Mouse (Mus musculus) frontal cortex, postnatal 14 days (tissue): ENCODE measurements around the gene Kif16b.
A peak's percentile ranks its signal among the peaks of the same experiment; 100 is the strongest.

Source experiments
- DNase-seq, 2 experiments: peaks; one replicate each; pipeline ENCODE4 v3.0.0; 2022; ENCODE audit warnings: low spot score in 2 of 2

Kif16b gene

DNA sequence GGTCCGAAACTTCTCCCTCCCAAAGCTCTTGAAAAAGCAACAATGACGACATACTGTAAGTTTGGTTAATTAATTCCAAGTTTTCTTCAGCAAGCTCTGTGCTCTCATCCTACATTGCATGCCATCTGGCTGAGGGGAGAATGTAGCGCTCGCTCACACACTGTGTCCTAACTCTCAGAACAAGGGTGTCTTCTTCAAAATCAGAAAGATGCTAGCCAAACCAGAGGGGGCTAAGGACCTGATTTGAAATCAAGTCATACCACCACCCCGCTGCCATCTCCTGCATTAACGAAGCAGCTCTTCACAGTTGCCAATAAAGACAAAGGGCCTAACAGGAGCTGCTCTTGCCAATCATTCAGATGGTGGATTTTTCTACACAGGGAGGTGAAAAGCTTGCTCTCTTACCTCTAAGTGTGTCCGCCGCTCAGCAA lies 253.3 kb downstream of the Kif16b start:
- peak; percentile 39 to 47 for DNase-seq

DNA sequence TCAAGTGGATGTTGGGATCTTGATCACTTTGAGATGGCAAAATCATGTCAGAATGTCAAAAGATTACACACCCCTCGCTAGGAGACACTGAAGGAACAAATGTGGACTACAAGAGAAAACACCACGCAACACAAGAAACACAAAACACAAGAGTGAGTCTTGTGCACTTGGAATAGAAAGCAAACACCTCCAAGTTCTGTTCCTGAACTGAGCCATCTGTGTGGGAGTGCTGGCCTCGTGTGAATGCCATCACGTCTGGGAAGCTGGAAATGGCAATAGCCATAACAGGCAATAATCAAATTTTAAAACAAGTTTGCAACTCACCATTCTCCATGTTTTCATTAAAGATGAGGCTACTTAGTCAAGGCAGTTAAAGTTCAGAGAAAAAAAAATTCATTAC lies 254.5 kb downstream of the Kif16b start:
- no peak for DNase-seq

DNA sequence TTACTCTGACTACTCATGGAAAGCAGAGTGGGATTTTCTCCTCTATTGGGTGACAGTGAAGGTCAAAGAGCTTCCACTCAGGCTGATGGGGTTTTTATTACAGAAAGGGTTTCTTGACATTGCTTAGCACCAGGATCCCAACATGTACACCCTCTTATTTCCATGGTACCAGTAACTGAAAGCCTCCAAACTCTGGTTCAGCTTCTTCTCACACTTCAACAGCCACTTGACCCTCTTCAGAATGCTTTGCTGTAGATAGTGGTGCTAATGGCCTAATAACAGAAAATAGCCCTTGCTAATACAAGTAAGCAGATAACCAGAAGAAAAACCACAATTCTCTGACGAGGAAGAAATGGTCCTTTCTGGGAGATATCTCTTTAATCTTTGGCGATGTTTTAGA lies 259.6 kb downstream of the Kif16b start:
- DNase-seq: no peak

DNA sequence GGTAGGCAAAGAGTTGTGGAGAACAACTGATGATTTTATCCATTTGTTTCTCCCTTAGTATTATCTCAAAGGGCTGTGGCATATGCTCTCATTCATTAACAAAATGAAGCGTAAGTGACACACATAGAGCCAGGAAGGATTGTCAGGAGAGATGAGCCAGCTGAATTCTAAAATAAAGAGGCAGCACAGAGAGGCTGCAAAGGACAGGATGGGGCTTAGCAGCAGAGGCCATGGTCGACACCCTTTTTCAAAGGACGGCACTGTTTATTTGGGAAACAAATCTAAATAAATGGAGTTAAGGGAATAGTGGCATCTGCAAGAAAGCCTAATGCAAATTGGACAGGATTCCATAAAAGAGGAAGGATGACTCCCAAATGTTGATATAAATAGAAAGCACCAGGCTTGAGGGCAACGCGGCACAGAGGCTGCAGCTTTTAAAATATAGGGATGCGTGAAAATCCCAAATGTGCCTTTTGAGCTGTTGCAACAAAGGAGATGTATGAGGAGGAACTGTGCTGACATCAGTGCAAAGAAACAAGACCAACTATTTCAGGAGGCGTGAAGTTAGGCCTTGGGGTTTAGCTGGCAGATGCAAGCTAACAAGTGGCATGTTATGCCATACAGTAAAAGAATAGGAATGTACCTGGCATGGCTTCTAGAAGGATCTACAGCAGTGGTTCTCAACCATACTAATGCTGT lies 265.6 kb downstream of the Kif16b start:
- DNase-seq: no peak

DNA sequence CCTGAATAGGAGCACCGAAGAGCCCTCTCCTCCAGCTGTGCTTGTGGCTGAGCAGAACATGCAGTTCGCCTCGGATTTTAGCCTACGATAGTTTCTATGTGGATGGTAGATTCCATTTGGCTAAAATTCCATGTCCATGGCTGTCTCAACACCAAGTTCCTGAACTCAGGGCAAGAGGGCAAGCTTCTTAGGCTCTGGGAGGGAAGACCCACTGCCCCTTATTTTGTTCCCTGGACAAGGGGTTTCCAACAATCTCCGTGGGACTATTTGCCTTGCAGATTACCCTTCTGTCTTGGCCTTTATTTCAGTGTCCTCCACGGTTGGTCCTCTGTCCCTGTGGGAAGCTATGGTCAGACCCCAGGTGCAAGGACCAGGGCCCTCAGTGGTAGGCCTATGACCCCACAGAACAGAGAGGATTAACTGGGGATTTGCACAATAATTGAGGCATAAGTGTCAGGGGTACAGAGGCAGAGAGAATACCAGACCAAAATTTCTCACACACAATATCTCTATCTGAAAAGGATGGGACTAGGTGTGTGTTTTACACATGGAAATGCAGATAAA lies 267.3 kb downstream of the Kif16b start:
- no peak for DNase-seq

DNA sequence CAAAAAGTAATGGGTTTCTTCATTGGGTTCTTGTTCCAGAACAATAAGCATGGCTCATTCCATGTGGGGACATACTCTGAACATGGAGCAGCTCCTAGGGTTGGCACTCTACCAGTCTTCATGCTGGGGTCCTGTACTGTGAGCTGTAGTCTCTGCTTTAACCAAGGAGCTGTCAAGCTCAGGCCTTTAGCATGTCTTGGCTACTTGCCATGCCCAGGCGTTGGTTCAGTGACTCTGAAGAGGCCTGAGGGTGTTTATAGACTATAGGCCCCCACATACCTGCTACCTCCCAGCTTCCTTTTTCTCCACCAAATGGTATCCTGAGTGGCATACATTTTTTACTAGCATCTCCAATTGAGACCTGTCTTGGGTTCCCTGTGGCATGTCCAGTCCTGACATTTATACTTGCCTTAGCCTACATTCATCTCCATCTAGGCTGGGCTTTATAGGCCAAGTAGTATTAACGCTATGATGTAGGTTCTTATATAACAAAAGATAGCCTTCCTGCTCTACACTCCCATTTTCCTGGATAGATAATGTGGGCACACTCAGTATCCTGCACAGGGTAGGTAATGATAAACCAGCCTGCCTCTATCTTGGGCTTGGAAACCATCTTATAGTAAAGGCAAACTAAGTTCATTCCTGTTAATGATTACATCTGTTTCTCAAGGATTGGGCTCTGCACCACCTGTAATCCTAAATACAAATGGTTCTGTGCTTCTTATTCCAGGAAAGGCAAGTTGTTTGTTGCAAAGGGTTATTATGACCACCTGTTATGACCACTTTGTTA lies 271.6 kb downstream of the Kif16b start:
- no peak for DNase-seq

DNA sequence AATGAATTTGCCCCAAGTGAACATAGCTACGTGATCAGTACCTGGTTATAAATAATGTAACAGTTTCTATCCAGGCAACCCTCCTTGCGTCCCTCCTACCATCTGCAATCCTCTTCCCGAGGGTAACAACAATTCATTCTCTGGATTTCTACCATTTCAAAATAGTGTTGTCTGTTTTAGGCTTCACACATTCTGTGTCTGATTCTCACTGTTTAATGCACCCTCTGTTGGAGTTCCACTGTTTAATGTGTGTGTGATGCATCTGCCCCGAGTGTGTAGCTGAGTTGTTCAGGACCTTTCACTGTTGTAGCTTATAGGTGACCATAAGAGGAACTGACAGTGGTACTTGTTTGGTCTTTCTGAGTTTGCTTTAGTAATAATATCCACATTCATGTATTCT lies 275.6 kb downstream of the Kif16b start:
- DNase-seq: no peak

DNA sequence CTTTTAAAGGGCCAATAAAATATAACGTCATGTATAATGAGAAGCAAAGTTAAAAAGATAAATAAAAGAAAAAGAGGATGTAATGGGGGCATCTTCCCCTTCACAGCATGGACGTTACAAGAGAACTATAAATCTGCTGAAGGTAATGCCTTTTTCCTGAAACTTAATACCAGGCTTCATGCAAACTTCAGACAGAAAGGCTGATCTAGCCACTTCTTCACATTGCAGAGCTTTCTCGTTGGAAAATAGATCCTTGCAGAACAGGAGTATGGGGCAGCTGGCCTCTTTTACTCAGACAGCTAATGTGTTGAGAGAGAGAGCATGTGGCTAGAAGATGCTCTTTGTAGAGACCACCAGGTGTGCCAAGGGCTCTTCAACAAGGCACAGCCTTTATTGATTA lies 276.2 kb downstream of the Kif16b start:
- DNase-seq: no peak

DNA sequence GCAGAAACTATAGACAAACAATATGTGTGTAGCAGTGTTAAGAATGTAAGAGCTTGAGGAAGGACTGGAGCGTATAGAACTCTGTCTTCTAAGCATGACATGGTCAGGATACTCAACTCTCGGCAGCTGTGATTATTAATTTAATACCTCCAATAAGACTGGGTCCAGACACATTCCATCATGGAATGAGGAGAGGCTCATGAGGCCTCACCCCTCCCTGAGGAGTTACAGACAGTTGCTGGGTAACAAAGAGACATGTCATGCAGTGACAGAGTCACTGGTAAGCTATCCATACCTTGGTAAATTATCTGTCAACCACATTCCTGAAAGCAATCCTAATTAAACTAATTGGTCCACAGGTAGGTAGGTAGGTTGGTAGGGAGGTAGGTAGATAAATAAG lies 277.1 kb downstream of the Kif16b start:
- DNase-seq: no peak

DNA sequence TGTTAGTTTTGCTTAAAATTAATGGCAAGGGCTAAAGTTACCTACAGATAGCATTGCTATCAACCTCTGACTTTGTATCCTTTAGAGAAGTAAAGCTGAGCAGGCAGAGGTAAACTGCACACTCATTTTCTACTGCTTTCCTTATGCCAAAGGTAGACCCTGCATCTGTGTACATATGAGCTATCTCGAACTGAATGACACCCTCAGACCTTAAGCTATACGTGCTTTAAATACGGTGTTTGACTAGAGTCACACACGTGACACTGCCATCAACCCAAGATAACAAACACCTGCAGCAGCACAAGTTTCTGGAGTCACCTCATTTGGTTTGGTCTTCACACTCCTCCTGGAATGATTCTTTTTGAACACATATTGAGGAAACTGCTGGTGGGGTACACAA lies 280.2 kb downstream of the Kif16b start:
- DNase-seq: no peak

DNA sequence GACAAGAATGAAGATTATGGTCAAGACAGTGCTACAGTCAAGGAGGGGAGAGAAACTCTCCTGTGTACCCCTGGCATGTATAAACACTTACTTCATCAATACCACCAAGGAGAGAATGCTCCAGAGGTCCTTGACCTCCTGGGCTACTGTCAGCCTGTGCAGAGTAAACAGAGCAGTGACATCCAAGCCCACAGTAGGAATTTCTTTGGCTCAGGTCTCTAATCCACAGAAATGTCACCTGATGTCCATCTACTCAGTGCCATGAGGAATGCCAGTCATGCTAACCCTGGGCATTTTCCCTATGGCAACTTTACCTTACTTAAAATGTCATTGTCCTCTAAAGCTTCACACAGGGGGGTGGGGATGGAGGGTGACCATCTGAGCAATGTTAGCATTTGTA lies 281.4 kb downstream of the Kif16b start:
- DNase-seq: no peak

DNA sequence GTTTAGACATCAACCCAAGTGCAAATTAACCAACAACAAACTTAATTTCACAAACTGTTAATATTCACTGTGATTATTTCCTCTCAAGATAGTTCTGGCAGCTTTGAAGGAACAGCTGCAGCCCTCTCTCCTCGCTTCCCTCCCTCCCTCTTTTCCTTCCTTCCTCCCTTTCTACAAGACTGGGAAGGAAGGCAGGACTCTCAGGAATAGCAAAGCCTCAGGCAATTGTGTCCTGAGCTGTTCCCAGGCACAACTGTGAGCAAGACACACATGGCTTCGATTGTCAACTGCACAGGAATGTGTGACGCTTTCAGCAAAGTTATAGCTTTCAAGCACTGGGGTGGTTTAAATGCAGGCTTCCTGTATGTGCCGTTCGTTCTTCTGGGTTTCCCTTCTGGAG lies 286.8 kb downstream of the Kif16b start:
- DNase-seq: no peak

DNA sequence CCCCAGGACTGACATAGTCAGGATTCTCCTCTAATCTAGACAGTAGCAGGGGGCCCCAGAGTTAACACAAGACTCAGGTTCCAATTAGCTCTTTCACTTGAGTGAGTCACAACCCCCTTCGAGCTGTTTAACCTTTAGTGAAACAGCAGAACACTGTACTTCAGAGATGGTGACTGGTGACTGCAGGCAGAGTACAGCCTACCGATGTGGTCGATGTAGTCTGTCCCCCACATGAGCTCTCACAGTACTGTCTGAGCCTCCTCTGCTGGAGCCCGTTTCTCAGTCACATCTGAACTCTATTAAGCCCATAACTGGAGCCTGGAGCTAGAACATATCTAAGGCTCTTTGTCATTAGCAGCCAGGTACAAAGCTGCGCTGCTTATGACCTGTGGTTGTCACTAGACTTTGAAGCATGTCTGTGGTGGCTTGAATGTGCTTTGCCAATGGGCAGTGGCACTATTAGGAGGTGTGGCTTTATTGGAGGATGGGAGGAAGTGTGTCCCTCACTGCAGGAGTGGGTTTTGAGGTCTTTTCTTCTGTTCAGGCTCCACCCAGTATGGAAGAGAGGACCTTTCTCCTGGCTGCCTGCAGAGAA lies 288.9 kb downstream of the Kif16b start:
- no peak for DNase-seq

DNA sequence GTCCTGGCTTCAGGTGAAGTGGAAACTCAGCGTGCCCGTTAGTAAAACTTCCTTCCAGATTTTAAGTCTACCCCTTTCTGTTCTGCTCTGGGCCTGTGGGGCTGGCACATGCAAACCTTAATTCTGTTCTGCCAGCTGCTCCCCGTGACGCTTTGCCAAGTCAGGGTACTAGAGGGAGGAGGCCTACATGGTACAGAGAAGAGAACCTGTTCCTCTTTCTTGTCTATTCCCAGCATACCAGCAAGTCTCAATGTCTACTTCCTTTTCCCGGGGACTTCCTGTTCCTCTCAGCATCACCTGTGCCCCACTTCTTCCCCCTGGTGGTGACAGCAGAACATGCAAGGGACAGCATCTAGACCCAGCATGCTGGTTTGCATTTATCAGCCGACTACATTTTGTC lies 290.2 kb downstream of the Kif16b start:
- peak; percentile 37 to 42 for DNase-seq

DNA sequence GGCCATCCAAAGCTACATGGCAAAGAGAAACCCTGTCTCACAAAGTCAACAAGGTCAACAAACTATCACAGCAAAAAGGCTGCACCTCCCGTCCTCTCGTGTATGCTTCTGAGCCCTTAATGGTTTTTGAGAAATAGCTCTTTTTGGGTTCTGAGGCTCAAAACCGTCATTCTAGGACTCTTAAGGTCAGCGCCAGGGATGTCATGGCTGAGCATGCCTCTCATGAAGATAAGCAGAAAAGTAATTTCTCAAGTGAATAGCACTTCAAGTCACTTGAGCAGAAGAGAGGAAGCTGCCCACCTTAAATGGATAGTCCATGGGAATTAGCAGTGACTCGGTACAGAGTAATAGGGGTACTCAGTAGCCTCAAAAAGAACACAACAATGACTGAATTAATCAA lies 291.1 kb downstream of the Kif16b start:
- DNase-seq: no peak

DNA sequence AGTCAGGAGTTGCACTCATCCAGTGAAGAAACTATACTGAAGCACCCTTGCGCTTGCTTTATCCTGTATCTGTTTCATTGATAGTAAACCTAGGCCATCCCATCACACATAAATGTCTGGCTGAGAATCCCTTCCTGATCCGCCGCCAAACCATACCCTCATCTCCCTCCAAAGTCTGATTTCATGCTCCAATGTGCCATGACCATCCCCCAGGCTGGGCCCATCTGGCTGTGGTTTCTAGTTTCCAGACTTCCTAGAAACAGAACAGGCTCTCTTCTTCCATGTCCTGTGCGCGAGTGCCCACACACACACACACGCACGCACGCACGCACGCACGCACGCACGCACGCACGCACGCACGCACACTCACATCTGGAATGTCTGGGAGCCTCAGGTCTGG lies 292.6 kb downstream of the Kif16b start:
- no peak for DNase-seq

DNA sequence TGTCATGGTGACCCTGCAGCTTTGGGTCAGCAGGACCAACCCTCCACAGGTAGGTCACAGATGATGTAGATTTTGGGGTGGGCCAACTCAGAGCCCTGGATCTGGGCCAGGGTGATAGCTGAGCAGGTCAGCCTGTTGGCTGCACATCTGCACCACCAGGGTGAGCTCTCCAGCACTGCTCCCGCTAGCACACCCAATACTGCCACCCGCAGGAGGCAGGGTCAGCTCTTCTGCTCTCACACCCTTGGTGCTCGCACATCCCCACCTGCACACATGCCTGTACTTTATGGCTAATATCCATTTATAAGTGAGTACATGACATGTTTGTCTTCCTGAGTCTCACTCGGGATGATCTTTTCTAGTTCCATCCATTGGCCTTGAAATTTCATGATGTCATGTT lies 296.6 kb downstream of the Kif16b start:
- no peak for DNase-seq

DNA sequence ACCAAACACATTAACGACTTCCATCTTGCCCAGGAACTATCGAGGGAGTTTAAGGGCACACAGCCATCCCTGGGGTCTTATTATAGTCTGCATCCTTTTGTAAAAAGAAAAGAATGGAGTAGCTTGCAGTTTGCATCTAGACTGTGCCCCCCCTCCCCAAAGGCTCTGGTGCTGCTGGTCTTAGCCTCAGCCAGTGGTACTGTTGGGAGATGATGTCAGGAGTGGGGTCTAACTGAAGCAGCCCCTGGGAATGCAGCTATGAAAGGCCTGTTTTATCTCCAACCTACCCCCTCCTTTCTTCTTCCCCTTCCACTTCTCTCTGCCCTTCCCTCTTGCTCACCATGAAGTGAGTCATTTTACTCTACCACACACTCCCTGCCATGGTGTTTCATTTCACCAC lies 298.1 kb downstream of the Kif16b start:
- no peak for DNase-seq

DNA sequence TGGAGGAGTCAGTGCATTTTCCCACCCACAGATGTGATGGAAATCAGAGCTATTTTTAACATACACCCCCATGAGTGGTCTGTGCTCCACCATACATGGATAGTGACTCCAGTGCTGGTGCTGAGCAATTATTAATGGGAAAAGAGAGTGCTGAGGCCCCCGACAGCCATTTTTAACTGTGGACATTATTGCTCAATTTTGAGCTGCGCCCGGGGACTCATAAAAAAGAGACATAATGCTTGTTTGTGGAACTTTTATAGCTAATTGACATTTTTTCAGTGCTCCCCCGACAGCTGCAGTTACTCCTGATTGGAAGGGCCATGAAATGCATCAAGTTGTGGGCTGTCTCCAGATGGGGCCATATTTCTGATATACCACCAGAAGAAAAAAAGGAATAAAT lies 302.1 kb downstream of the Kif16b start:
- no peak for DNase-seq

DNA sequence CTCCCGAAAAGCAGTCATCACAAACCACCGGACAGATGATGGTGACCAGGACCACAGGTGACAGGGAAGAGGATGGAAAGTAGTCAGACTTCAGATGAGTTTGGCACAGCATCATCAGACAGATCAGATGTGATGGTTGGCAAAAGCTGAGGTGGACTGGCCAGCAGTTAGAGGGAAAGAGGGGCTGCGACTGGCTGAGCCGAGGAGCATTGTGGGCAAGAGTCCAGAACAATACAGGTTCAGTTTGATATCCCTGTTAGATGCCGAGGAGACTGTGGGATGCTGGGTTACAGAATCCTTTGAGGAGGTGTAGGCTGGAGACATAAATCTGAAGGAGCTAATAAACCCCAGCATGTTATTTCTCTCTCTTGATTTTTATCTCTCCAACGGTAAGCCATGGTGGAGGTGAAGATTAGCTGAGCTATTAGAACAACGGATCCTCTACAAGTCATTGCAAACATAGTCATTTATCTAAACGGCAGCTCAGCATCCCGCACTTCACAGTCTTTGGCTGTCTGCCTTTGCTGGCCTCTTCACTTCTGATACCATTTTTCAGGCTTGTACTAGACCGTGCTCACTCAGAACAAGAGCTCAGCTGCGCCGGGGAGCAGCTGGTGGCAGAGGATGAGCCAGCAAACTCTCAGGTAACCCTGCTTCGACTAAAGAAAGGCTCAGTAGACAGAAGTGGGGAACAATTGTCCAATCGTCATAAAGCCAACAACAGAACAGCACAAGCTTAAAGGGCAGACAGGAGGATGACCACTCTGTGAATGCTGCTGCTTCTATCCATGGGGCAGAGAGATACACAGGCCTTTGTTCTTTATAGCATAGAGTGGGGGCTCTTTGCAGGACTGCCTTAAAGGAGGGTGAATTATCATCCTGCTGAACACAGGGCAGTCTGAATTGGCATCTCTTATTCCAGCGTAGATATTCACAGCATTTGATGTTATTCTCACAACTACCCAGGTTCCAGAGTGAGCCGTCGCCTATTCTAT lies 304.9 kb downstream of the Kif16b start:
- no peak for DNase-seq

DNA sequence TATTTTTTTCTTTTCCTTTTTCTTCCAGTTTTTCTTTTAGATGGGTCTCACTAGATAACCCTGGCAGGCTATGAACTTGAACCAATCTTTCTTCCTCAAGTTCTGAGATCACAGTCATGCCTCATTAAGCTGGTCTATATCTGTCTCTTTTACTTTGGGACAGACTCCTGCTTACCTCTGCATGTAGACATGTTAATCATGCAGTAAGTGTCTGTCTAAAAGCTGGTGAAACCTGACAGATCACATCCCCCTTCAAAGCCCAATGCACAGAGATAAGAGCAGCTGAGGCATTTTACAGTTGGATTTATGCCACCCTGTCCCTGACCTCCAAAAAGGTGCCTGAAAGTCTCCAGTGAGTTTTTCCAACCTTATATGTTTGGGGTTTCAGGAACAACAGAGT lies 310.4 kb downstream of the Kif16b start:
- DNase-seq: no peak
